Mouse (Mus musculus): ENCODE measurements around the gene Cacna1b. TPM values are rescaled to one million over a fixed set of nuclear protein-coding genes. Genes with fewer than 3 reads are reported as not detected.
A peak's percentile ranks its signal among the peaks of the same experiment; 100 is the strongest.

Cacna1b gene
- polyA plus RNA-seq, 1 experiment from 2014 or later = 0.18 TPM

DNA sequence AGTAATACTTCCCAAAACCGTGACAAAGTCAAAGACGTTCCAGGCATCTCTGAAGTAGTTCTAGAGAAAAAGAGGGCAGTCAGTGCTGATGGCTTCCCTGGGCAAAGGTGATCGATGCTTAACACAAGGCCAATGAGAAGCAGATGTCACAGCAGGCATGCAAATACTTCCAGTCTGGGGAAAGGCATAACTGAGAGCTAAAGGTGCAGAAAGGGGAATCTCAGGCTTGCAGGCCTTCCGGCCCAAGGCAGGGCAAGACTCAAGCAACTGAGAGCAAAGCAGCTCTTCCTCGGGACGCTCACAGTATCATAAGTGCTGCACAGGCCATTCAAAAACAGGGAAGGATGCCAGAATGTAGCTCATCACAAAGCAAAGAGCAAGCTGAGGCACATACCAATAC is 114.4 kb downstream of the Cacna1b start:
- ATAC-seq (ENCODE audit: insufficient number of reproducible peaks, low FRiP score) = no peak
- Histone ChIP-seq H3K27ac (ENCODE audit: poor library complexity, severe bottlenecking) (no peak overlapping the region), H3K27me3 (replicated peaks) (no peaks in the 10 kb centered on the region), H3K4me1 (replicated peaks) (no peaks in the 10 kb centered on the region), H3K9ac (no peak overlapping the region), H3K4me2 (no peak overlapping the region), H3K4me3 (no peak overlapping the region), H3K9me3 (replicated peaks) (no peaks in the 10 kb centered on the region), H3K36me3 (no peaks in the 10 kb centered on the region)
- 74% methylated on average over 6 of the region's 6 CpGs for WGBS

DNA sequence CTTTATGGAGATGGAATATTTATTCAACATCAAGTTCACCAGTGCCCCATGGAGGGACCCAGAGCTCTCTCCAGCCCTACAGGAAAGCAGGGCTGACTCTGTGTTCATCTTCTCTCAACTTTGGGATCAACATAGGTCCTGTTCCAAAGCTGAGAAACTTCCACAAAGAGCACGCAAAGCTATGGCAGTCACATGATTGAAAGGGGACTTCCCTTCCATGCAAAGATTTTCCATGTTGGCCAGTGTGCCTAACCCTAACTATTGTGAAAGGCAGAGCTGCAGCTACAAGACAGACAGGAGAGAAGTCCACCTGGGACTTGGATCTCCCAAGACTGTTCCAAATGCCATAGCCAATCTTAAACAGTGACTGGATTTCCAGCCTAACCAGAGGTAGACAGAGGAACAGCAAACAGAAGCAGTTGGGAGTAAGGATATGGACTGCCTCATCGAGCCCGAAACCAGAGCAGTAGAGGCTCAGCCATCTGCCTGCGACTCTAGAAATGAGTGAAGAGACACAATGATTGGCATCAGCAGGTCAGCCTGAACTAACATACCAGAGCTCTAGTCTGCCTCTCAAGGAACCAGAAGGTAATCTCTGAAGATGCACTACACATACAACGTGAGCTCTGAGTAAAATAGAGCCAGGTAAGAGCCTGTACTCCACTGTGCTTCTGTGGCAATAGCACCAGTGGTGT is 116.4 kb downstream of the Cacna1b start:
- Histone ChIP-seq H3K4me3 (no peak overlapping the region), H3K27me3 (replicated peaks) (no peaks in the 10 kb centered on the region), H3K36me3 (no peaks in the 10 kb centered on the region), H3K4me2 (no peak overlapping the region), H3K9me3 (replicated peaks) (no peaks in the 10 kb centered on the region), H3K27ac (ENCODE audit: poor library complexity, severe bottlenecking) (no peak overlapping the region), H3K4me1 (replicated peaks) (no peaks in the 10 kb centered on the region), H3K9ac (no peak overlapping the region)
- WGBS = 83% methylated on average over 5 of the region's 5 CpGs
- ATAC-seq (ENCODE audit: insufficient number of reproducible peaks, low FRiP score) = no peak

DNA sequence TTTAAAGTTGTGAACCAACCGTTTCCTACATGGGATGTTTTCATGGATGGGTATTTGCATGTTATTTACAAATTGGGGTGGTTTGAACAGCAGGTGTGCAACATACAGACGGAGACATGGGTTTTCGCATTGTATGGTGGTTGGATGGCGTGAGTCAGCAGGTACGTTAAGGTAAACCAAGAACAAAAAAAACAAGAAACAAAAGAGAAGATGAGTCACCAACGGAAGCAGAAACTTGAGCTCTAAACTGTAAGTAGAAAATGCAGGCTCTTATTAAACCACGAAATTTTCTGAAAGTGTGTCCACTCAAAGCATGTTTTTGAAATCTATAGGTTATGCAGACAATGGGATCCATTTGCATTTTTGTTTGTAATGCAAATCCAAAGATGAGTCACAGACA is 120.1 kb downstream of the Cacna1b start:
- Histone ChIP-seq H3K9ac (no peak overlapping the region), H3K36me3 (no peaks in the 10 kb centered on the region), H3K9me3 (replicated peaks) (no peaks in the 10 kb centered on the region), H3K4me2 (no peak overlapping the region), H3K4me1 (replicated peaks) (no peaks in the 10 kb centered on the region), H3K27me3 (replicated peaks) (no peaks in the 10 kb centered on the region), H3K27ac (ENCODE audit: poor library complexity, severe bottlenecking) (no peak overlapping the region), H3K4me3 (no peak overlapping the region)
- 79% methylated on average over 7 of the region's 7 CpGs for WGBS
- no peak for ATAC-seq (ENCODE audit: insufficient number of reproducible peaks, low FRiP score)

DNA sequence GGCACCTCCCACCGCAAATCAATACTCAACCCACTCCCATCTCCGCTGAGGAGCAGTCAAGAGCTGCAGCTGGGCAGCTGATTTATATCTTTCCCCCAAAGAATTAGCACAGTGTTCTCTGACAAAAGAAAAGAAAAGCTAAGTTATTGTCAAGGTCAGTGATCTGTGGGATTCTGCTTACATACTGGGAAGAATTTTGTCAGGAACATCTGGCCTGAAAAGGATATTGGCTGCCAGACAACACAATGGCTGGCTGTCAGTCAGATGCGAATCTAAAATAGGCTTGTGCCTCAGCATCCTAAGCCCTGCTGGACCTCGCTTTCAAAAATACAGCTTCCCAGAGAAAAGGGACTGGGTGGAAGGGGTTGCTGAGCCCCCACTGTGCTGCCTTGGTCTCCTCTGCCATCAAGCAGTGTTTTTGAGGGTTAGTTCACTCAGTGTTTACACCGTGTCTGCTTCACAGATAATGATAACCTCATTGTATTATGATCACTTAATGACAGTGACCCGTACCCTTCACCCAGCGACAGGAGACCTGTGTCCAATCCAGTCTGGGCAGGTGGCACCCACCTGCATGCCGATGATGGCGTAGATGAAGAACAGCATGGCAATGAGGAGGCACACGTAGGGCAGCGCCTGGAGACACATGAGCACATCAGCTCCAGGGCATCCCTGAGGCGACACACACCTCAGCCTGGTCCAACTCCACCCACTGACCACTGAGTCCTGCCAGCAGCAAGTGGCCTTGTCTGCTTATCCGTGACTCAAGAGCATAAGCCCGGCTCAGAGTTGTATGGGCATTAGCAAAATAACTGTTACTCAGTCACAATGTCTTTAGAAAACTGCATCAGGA is 124.6 kb downstream of the Cacna1b start:
- Histone ChIP-seq H3K4me3 (no peak overlapping the region), H3K27me3 (replicated peaks) (no peaks in the 10 kb centered on the region), H3K4me2 (no peak overlapping the region), H3K36me3 (no peaks in the 10 kb centered on the region), H3K9me3 (replicated peaks) (no peaks in the 10 kb centered on the region), H3K9ac (no peak overlapping the region), H3K27ac (ENCODE audit: poor library complexity, severe bottlenecking) (no peak overlapping the region), H3K4me1 (replicated peaks) (no peaks in the 10 kb centered on the region)
- no peak for ATAC-seq (ENCODE audit: insufficient number of reproducible peaks, low FRiP score)
- 75% methylated on average over 14 of the region's 14 CpGs for WGBS

DNA sequence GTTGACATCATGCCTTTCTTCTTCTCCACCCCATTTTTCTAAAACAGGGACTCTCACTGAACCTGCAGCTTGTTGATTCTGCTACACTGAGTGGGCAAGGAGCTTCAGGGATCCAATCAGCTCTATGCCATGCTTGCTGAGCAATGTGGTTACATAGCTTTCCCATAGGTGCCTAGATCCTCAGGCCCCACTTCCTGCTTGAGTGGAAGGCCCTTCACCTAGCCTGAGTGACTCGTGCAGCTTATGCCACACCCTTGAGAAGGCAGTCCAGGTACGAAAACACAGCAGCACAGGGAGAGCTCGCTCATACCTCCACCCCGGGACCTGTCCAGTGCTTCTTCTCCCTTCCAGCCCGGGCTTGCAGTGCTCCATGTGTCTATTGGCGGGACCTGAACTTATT is 129.3 kb downstream of the Cacna1b start:
- H3K4me3 ChIP-seq = no peak overlapping the region
- no peak overlapping the region for H3K27ac ChIP-seq (ENCODE audit: poor library complexity, severe bottlenecking)
- WGBS = 79% methylated on average over 6 of the region's 6 CpGs
- H3K9ac ChIP-seq = no peak overlapping the region
- ATAC-seq (ENCODE audit: insufficient number of reproducible peaks, low FRiP score) = no peak
- no peaks in the 10 kb centered on the region for H3K27me3 ChIP-seq (replicated peaks)
- H3K4me1 ChIP-seq (replicated peaks) = no peaks in the 10 kb centered on the region
- no peaks in the 10 kb centered on the region for H3K36me3 ChIP-seq
- H3K4me2 ChIP-seq = no peak overlapping the region
- no peaks in the 10 kb centered on the region for H3K9me3 ChIP-seq (replicated peaks)

DNA sequence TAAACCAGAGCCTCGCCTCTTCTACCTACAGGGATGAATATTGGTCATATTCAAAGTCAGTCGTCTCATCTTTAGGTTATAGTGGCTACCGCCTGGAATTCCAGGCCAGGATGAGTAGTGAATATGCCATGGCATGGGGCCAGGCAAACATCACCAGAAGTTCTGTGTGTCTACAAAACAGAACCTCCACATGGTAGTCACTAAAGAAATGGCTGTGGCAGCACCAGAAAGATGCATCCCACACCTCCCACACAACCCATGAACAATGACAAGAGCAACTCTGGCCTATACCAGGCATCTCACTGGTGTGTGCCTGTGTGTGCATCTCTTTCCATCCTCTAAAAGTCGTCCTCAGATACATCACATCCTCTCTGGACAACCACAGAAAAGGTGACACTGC is 145.8 kb downstream of the Cacna1b start:
- H3K9ac ChIP-seq = no peak overlapping the region
- H3K36me3 ChIP-seq = no peaks in the 10 kb centered on the region
- H3K27ac ChIP-seq (ENCODE audit: poor library complexity, severe bottlenecking) = no peak overlapping the region
- 67% methylated on average over 4 of the region's 4 CpGs for WGBS
- no peak overlapping the region for H3K4me2 ChIP-seq
- H3K27me3 ChIP-seq (replicated peaks) = no peaks in the 10 kb centered on the region
- no peak overlapping the region for H3K4me3 ChIP-seq
- no peak for ATAC-seq (ENCODE audit: insufficient number of reproducible peaks, low FRiP score)
- H3K4me1 ChIP-seq (replicated peaks) = no peaks in the 10 kb centered on the region
- H3K9me3 ChIP-seq (replicated peaks) = no peaks in the 10 kb centered on the region

DNA sequence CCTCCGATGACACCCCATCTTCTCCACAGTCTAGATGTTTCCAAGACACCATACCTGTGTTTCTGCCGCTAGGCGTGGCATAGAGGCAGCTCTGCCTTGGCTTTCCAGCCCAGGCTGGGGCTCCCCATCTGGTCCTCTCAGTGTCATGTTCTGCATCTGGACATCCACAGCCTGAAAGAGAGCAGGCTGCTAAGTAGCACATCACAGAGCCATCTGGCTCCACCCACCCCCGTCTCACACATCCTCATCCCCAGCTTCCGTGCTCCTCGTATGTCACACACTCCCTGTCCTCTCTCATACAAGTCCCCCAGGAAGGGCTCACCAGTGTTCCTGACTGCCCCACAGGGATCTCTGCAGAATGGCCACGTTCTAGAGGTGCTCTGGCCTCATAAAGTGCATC is 153.2 kb downstream of the Cacna1b start:
- H3K36me3 ChIP-seq = no peaks in the 10 kb centered on the region
- H3K9me3 ChIP-seq (replicated peaks) = no peaks in the 10 kb centered on the region
- no peaks in the 10 kb centered on the region for H3K4me1 ChIP-seq (replicated peaks)
- peaks cover 33% of the 10 kb centered on the region for H3K27me3 ChIP-seq (replicated peaks)
- H3K27ac ChIP-seq (ENCODE audit: poor library complexity, severe bottlenecking) = no peak overlapping the region
- ATAC-seq (ENCODE audit: insufficient number of reproducible peaks, low FRiP score) = no peak
- H3K4me3 ChIP-seq = no peak overlapping the region
- no peak overlapping the region for H3K4me2 ChIP-seq
- WGBS = 68% methylated on average over 7 of the region's 7 CpGs
- H3K9ac ChIP-seq = no peak overlapping the region

DNA sequence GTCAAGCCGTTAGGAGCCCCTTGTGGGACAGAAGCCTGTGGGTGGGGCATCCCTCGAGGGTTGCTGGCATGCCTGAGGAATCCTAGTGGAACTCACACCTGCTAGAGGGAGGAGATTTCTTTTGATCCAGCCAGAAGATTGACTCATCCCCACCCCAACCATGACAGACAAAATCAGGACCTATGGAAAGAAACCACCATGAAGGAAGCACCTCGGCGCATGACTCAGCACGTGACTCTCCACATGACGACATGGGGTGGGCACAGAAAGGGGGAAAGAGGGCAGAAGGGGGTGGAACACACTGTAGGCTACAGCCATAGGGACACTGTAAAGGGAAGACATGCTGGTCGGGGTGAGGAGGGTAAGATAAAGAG is 154.2 kb downstream of the Cacna1b start:
- H3K36me3 ChIP-seq = no peaks in the 10 kb centered on the region
- no peak overlapping the region for H3K27ac ChIP-seq (ENCODE audit: poor library complexity, severe bottlenecking)
- peaks cover 33% of the 10 kb centered on the region for H3K27me3 ChIP-seq (replicated peaks)
- ATAC-seq (ENCODE audit: insufficient number of reproducible peaks, low FRiP score) = no peak
- H3K9ac ChIP-seq = no peak overlapping the region
- H3K4me1 ChIP-seq (replicated peaks) = no peaks in the 10 kb centered on the region
- 34% methylated on average over 7 of the region's 7 CpGs for WGBS
- no peak overlapping the region for H3K4me2 ChIP-seq
- no peaks in the 10 kb centered on the region for H3K9me3 ChIP-seq (replicated peaks)
- no peak overlapping the region for H3K4me3 ChIP-seq

DNA sequence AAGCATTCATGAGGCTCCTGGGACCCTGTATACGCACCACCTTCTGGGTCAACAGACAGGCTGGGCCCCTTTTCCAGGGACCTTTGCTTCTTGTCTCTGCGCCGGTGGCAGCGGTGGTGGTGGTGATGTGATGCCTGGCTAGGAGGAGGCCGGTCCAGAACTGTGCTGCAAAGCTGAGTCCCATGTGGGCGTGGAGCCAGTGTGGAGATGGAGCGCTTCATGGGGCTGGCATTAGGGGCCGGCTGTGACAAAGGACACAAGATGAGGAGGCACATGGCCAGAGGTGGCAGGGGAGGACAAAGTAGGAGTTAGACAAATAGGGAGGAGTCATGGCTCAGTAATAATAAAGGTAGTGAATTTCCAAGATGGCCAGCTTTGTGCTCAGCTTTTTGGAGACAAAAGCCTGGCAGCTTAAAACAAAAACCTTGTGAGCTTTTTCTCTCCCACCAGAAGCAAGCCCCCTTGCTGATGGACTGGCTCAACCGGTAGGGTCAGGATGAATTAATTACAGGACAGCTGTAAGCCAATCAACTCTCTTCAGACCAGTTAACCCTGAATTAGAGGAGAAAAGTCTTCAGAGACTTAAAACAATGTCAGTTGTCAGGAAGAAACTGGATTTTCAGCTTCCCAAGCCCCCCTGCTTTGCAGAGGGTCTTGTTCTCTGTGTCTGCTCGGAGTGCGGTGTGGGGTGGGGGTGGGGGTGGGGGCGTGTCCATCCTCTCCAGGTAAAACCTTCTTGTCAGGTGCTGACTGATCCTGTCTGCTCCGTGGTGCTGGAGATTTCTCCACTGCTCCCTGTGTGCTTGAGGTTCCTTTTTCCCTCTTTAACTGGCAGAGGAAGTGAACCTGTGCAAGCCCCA is 154.8 kb downstream of the Cacna1b start:
- H3K27me3 ChIP-seq (replicated peaks) = peaks cover 33% of the 10 kb centered on the region
- no peak overlapping the region for H3K9ac ChIP-seq
- H3K9me3 ChIP-seq (replicated peaks) = no peaks in the 10 kb centered on the region
- ATAC-seq (ENCODE audit: insufficient number of reproducible peaks, low FRiP score) = no peak
- H3K27ac ChIP-seq (ENCODE audit: poor library complexity, severe bottlenecking) = no peak overlapping the region
- H3K4me2 ChIP-seq = no peak overlapping the region
- H3K4me1 ChIP-seq (replicated peaks) = no peaks in the 10 kb centered on the region
- H3K36me3 ChIP-seq = no peaks in the 10 kb centered on the region
- 22% methylated on average over 13 of the region's 13 CpGs for WGBS
- no peak overlapping the region for H3K4me3 ChIP-seq

DNA sequence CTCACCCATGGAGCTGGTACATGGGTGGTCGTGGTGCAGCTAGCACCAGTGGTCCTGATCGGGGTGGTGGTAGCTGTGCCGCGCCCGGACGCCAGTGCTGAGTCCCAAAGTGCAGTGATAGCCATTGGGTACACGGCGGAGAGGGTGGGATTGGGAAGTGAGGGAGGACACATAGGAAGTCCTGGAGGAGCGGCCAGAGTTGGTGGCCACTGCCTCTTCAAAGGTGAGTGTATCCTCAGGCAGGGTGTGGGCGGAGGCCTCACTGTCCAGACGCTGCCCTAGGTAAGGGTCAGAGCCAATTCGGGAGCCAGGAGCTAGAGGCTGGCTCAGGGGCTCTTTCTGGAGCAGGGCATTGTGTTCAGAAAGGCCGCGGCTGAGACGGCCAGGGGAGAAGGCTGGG is 156.4 kb downstream of the Cacna1b start:
- H3K4me2 ChIP-seq = no peak overlapping the region
- H3K9me3 ChIP-seq (replicated peaks) = no peaks in the 10 kb centered on the region
- peaks cover 33% of the 10 kb centered on the region for H3K27me3 ChIP-seq (replicated peaks)
- no peak overlapping the region for H3K4me3 ChIP-seq
- peak; percentile 22; the same call in 1 of the 2 replicates for ATAC-seq (ENCODE audit: insufficient number of reproducible peaks, low FRiP score)
- 80% methylated on average over 15 of the region's 15 CpGs for WGBS
- no peaks in the 10 kb centered on the region for H3K4me1 ChIP-seq (replicated peaks)
- no peak overlapping the region for H3K27ac ChIP-seq (ENCODE audit: poor library complexity, severe bottlenecking)
- no peaks in the 10 kb centered on the region for H3K36me3 ChIP-seq
- no peak overlapping the region for H3K9ac ChIP-seq

DNA sequence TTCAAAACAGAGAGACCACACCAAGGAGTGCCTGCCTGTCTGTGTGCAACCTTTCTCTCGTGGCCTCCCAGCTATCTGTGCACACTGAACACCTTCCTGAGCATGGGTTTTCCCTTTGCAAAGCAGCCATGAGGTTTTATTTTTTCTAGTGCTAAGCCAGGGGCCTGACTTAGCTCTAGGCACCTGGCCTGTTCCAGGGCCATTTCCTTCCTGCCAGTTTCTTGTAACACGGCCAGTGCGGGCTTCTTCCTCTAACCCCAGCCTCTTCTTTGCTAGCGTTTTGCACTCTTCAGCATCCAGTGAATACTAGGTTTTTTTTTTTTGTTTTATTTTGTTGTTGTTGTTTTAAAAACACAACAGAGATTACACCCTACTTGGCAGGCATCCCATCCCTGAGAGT is 157.9 kb downstream of the Cacna1b start:
- 64% methylated on average over 4 of the region's 4 CpGs for WGBS
- Histone ChIP-seq H3K36me3 (no peaks in the 10 kb centered on the region), H3K4me1 (replicated peaks) (no peaks in the 10 kb centered on the region), H3K4me2 (no peak overlapping the region), H3K9ac (no peak overlapping the region), H3K4me3 (no peak overlapping the region), H3K9me3 (replicated peaks) (no peaks in the 10 kb centered on the region), H3K27me3 (replicated peaks) (peaks cover 33% of the 10 kb centered on the region), H3K27ac (ENCODE audit: poor library complexity, severe bottlenecking) (no peak overlapping the region)
- no peak for ATAC-seq (ENCODE audit: insufficient number of reproducible peaks, low FRiP score)

All from heart, embryonic 12.5 days (tissue).